Mouse (Mus musculus) midbrain, postnatal 0 days (tissue): ENCODE measurements around the gene Shb. TPM values are rescaled to one million over a fixed set of nuclear protein-coding genes. Genes with fewer than 3 reads are reported as not detected.

ENCODE experiments used
- ATAC-seq: fragments of 200-750 bp; cut with Nextera tagmentation; 2 replicates; pipeline ENCODE4 v1.8.0; 2017; ENCODE audit warnings: moderate number of reproducible peaks, mild to moderate bottlenecking, moderate TSS enrichment, moderate library complexity; ENCODE audit not compliant: low FRiP score
- DNase-seq: peaks from one replicate; pipeline ENCODE4 v3.0.0-alpha.2; 2015; ENCODE audit warnings: low spot score
- H3K27ac ChIP-seq: fragments of 300-500 bp; sonication (generic); 2 replicates; pipeline ENCODE4 v1.5.1; 2014; ENCODE audit warnings: low read depth, mild to moderate bottlenecking, low read length, mixed read lengths
- H3K27me3 ChIP-seq: fragments of 300-500 bp; sonication (generic); 2 replicates; pipeline ENCODE4 v1.6.1; 2014; ENCODE audit warnings: low read length, control low read depth, mixed read lengths; ENCODE audit not compliant: insufficient read depth
- H3K36me3 ChIP-seq: fragments of 300-500 bp; sonication (generic); 2 replicates; pipeline ENCODE4 v1.6.1; 2014; ENCODE audit warnings: low read length, control low read depth, mixed read lengths; ENCODE audit not compliant: insufficient read depth
- H3K4me1 ChIP-seq: fragments of 300-500 bp; sonication (generic); 2 replicates; pipeline ENCODE4 v1.6.1; 2014; ENCODE audit warnings: mild to moderate bottlenecking, control low read depth, antibody characterized with exemption, low read length, mixed read lengths; ENCODE audit not compliant: insufficient read depth
- H3K4me2 ChIP-seq: fragments of 300-500 bp; sonication (generic); 2 replicates; pipeline ENCODE4 v1.6.1; 2014; ENCODE audit warnings: low read depth, mild to moderate bottlenecking, low read length, mixed read lengths; ENCODE audit not compliant: poor library complexity, severe bottlenecking
- H3K4me3 ChIP-seq: fragments of 300-500 bp; sonication (generic); 2 replicates; pipeline ENCODE4 v1.5.1; 2014; ENCODE audit warnings: low read depth, mild to moderate bottlenecking, low read length, moderate library complexity
- H3K9ac ChIP-seq: fragments of 300-500 bp; sonication (generic); replicated peaks from 2 replicates; pipeline ENCODE4 v1.6.1; 2014; ENCODE audit warnings: mild to moderate bottlenecking, low read length, moderate library complexity, mixed read lengths; ENCODE audit not compliant: poor library complexity, severe bottlenecking
- H3K9me3 ChIP-seq: fragments of 300-500 bp; sonication (generic); 2 replicates; pipeline ENCODE4 v1.6.1; 2016; ENCODE audit warnings: low read length, control low read depth
- CTCF ChIP-seq: IDR thresholded peaks from 2 replicates; pipeline ENCODE4 v1.5.1; 2016; ENCODE audit warnings: antibody characterized with exemption, mild to moderate bottlenecking
- WGBS: fragments of 180-500 bp; shearing (Covaris S2); extraction: QIAGEN DNeasy Blood & Tissue Kit; methylation state at CpG from one replicate; pipeline ENCODE4 v1.1.7; 2014; 5-methylcytosine and 5-hydroxymethylcytosine counted together
- polyA plus RNA-seq: library from polyadenylated mRNA; unstranded; fragments of >200 nt; fragmentation: Nextera tagmentation; extraction: Ambion mirVana; gene quantifications from 2 replicates; pipeline ENCODE4 v1.2.1, GENCODE M21; 2015
- total RNA-seq: library from RNA; depleted of rRNA; stranded (reverse); fragments of >200 nt; gene quantifications from 2 replicates; pipeline ENCODE4 v1.2.3, GENCODE M21; 2014

The Shb gene
- total and polyA plus RNA-seq, 2 experiments from 2014 or later = 5.8 to 21.9 TPM

- TF ChIP-seq CTCF = no peak
- DNase-seq = no peak
These were observed 50.8 kb downstream of the Shb start for GRCm38 (mm10) chr4:45481431-45481830.

GRCm38 (mm10) chr4:45480595-45480994 is 51.7 kb downstream of the Shb start:
- Histone ChIP-seq H3K27ac (no peak overlapping the region), H3K36me3 (no peaks in the 10 kb centered on the region), H3K4me1 (no peaks in the 10 kb centered on the region), H3K9ac (no peak overlapping the region), H3K9me3 (no peaks in the 10 kb centered on the region), H3K27me3 (peaks cover 5% of the 10 kb centered on the region), H3K4me2 (no peak overlapping the region), H3K4me3 (no peak overlapping the region)
- DNase-seq (no peak), ATAC-seq (no peak)
- no peak for TF ChIP-seq CTCF
- WGBS = 74% methylated on average over 3 of the region's 3 CpGs

More at GRCm38 (mm10) chr4:45481431-45481830, 50.8 kb downstream of the Shb start:
- Histone ChIP-seq H3K4me3 (no peak overlapping the region), H3K9ac (no peak overlapping the region), H3K27ac (no peak overlapping the region), H3K4me1 (no peaks in the 10 kb centered on the region), H3K9me3 (no peaks in the 10 kb centered on the region), H3K4me2 (no peak overlapping the region), H3K27me3 (peaks cover 5% of the 10 kb centered on the region; the same call in 1 of the 2 replicates), H3K36me3 (no peaks in the 10 kb centered on the region)
- WGBS = 91% methylated on average over 5 of the region's 5 CpGs
- no peak for ATAC-seq

GRCm38 (mm10) chr4:45479433-45479832 is 52.8 kb downstream of the Shb start:
- H3K27ac ChIP-seq = no peak overlapping the region
- H3K27me3 ChIP-seq = peaks cover 5% of the 10 kb centered on the region
- H3K4me3 ChIP-seq = no peak overlapping the region
- no peak for DNase-seq
- H3K9ac ChIP-seq = no peak overlapping the region
- H3K4me1 ChIP-seq = no peaks in the 10 kb centered on the region
- no peak for TF ChIP-seq CTCF
- no peak overlapping the region for H3K4me2 ChIP-seq
- H3K9me3 ChIP-seq = no peaks in the 10 kb centered on the region
- WGBS = 63% methylated on average over 10 of the region's 10 CpGs
- no peak for ATAC-seq
- no peaks in the 10 kb centered on the region for H3K36me3 ChIP-seq

- no peak for TF ChIP-seq CTCF
- H3K27ac ChIP-seq = no peak overlapping the region
- no peak overlapping the region for H3K4me3 ChIP-seq
- H3K4me2 ChIP-seq = no peak overlapping the region
- ATAC-seq = no peak; the same call in 1 of the 2 replicates
- no peaks in the 10 kb centered on the region for H3K36me3 ChIP-seq
- DNase-seq = peak; percentile 88
- peaks cover 5% of the 10 kb centered on the region for H3K27me3 ChIP-seq
- H3K4me1 ChIP-seq = peaks cover 6% of the 10 kb centered on the region; the same call in 1 of the 2 replicates
- no peaks in the 10 kb centered on the region for H3K9me3 ChIP-seq
- H3K9ac ChIP-seq = no peak overlapping the region
- 43% methylated on average over 7 of the region's 7 CpGs for WGBS
These were observed 54.1 kb downstream of the Shb start for GRCm38 (mm10) chr4:45478178-45478577.

GRCm38 (mm10) chr4:45477047-45477446 is 55.2 kb downstream of the Shb start:
- Histone ChIP-seq H3K36me3 (no peaks in the 10 kb centered on the region), H3K4me2 (no peak overlapping the region), H3K4me3 (no peak overlapping the region), H3K27me3 (peaks cover 5% of the 10 kb centered on the region), H3K4me1 (peaks cover 12% of the 10 kb centered on the region; the same call in 1 of the 2 replicates), H3K9me3 (no peaks in the 10 kb centered on the region), H3K27ac (no peak overlapping the region), H3K9ac (no peak overlapping the region)
- DNase-seq (no peak), ATAC-seq (no peak)
- WGBS = 94% methylated on average over 3 of the region's 3 CpGs
- no peak for TF ChIP-seq CTCF

GRCm38 (mm10) chr4:45474832-45475231 is 57.4 kb downstream of the Shb start:
- Histone ChIP-seq H3K9ac (no peak overlapping the region), H3K27ac (no peak overlapping the region), H3K27me3 (peaks cover 5% of the 10 kb centered on the region), H3K9me3 (no peaks in the 10 kb centered on the region), H3K4me2 (no peak overlapping the region), H3K36me3 (no peaks in the 10 kb centered on the region), H3K4me3 (no peak overlapping the region), H3K4me1 (peaks cover 12% of the 10 kb centered on the region; the same call in 1 of the 2 replicates)
- WGBS = 78% methylated on average over 5 of the region's 5 CpGs
- no peak for TF ChIP-seq CTCF
- ATAC-seq (no peak), DNase-seq (no peak)
